Mouse (Mus musculus) CH12.LX (cell line): Measurements from ENCODE around the gene Chd2.

Experiments
- CHD1 ChIP-seq: IDR thresholded peaks from 2 replicates; pipeline ENCODE4 v1.6.1; 2012; ENCODE audit warnings: low read depth, low read length, improper control_type of control experiment, inconsistent platforms
- CHD2 ChIP-seq: IDR thresholded peaks from 2 replicates; pipeline ENCODE4 v1.6.1; 2011; ENCODE audit warnings: low read length, improper control_type of control experiment
- CTCF ChIP-seq, 2 experiments: IDR thresholded peaks in 1 of 2; conservative IDR thresholded peaks in 1 of 2; 2 replicates each; pipeline ENCODE4 v1.5.1; 2011 to 2012; ENCODE audit warnings: low read depth in 2 of 2, low read length in 2 of 2, improper control_type of control experiment in 1 of 2, inconsistent platforms in 1 of 2, mild to moderate bottlenecking in 1 of 2, moderate library complexity in 1 of 2
- E2F4 ChIP-seq: IDR thresholded peaks from 2 replicates; pipeline ENCODE4 v1.6.1; 2011; ENCODE audit warnings: low read depth, low read length, improper control_type of control experiment; ENCODE audit not compliant: insufficient replicate concordance
- EP300 ChIP-seq: IDR thresholded peaks from 2 replicates; pipeline ENCODE4 v1.6.1; 2011; ENCODE audit warnings: low read length, improper control_type of control experiment
- JUND ChIP-seq: conservative IDR thresholded peaks from 2 replicates; pipeline ENCODE4 v1.6.1; 2011; ENCODE audit warnings: low read depth, low read length, improper control_type of control experiment
- MAFK ChIP-seq: IDR thresholded peaks from 2 replicates; pipeline ENCODE4 v1.6.1; 2011; ENCODE audit warnings: low read length, improper control_type of control experiment; ENCODE audit not compliant: insufficient replicate concordance
- MYC ChIP-seq: IDR thresholded peaks from 2 replicates; pipeline ENCODE4 v1.6.1; 2011; ENCODE audit warnings: low read depth, mild to moderate bottlenecking, improper control_type of control experiment, low read length
- POLR2A ChIP-seq: IDR thresholded peaks from 2 replicates; pipeline ENCODE4 v1.6.1; 2011; ENCODE audit warnings: low read depth, mild to moderate bottlenecking, improper control_type of control experiment, low read length
- RAD21 ChIP-seq: IDR thresholded peaks from 2 replicates; pipeline ENCODE4 v1.6.1; 2011; ENCODE audit warnings: low read depth, mild to moderate bottlenecking, low read length, improper control_type of control experiment, moderate library complexity
- UBTF ChIP-seq: IDR thresholded peaks from 2 replicates; pipeline ENCODE4 v1.6.1; 2012; ENCODE audit warnings: low read depth, mild to moderate bottlenecking, inconsistent platforms, low read length, improper control_type of control experiment, moderate library complexity
- USF1 ChIP-seq: IDR thresholded peaks from 2 replicates; pipeline ENCODE4 v1.6.1; 2014; ENCODE audit warnings: low read depth, mild to moderate bottlenecking, inconsistent platforms, low read length, improper control_type of control experiment
- USF2 ChIP-seq: conservative IDR thresholded peaks from 2 replicates; pipeline ENCODE4 v1.6.1; 2011; ENCODE audit warnings: low read depth, low read length, improper control_type of control experiment
- ZNF384 ChIP-seq: IDR thresholded peaks from 2 replicates; pipeline ENCODE4 v1.6.1; 2012; ENCODE audit warnings: low read depth, low read length, improper control_type of control experiment, inconsistent platforms

DNA sequence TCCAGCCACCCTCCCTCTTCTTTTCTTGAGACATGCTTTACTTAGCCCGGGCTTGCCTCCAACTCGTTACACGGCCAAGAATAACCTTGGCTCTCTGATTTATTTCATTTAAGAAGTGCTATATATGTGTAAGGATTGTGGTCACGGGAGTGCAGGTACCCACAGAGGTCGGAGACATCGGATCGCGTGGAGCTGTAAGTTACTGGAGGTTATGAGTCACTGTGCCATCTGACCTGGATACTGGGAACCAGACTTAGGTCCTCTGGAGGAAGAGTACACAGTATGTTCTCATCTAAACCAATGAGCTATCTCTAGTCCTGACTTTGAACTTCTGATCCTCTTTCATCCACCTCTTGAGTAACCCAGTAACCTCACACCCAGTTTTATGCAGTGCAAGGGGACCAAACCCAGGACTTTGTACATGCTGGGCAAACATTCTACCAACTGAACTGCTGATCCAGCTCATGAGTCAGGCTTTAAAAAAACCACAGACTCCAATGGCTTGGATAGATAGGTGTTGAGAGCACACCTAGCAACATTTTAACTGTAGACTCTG, 46.8 kb upstream of the Chd2 start:
- TF ChIP-seq CTCF (conservative IDR thresholded peaks at IDR 0.05 in 1 of 2, IDR thresholded peaks at IDR 0.05 in 1 of 2; ENCODE audit: low read depth in 2 of 2, low read length in 2 of 2) (no peak), E2F4 (no peak), JUND (no peak), CHD1 (no peak), POLR2A (no peak), RAD21 (no peak), MAFK (no peak), UBTF (no peak), EP300 (no peak), USF2 (no peak), ZNF384 (no peak), MYC (no peak), USF1 (no peak), CHD2 (no peak)
